Mouse (Mus musculus): ENCODE measurements at regions not wholly inside any gene's neighbourhood (a gene's known extent, or its start where the extent isn't known, plus 50 kb on each side); places are given as distances from the start of the nearest gene placed in this dataset.

- TF ChIP-seq CTCF (IDR thresholded peaks at IDR 0.05; ENCODE audit: borderline replicate concordance, insufficient read depth, low read depth, low read length): no peak
- TF ChIP-seq POLR2A (IDR thresholded peaks at IDR 0.05; ENCODE audit: borderline replicate concordance, insufficient read depth, low read length): no peak
Observed at GRCm38 (mm10) chr7:64033388-64033787, 94.7 kb upstream of the Klf13 start.

Data from cerebellum, adult 2 months (tissue).